Mouse (Mus musculus): ENCODE measurements around the gene Gsto1. TPM values are rescaled to one million over a fixed set of nuclear protein-coding genes. Genes with fewer than 3 reads are reported as not detected.

The Gsto1 gene
- total and polyA plus RNA-seq, 3 experiments = 143 to 461 (median 190) TPM

GRCm38 (mm10) chr19:47881538-47881937 is 26.8 kb downstream of the Gsto1 start:
- 0 out of 4 replicates have a peak, but pooled peaks cover 0 to 3% of the 10 kb centered on the region in 2 experiments for H3K4me1 ChIP-seq (ENCODE audit: control insufficient read depth in 1 of 2, insufficient read depth in 2 of 2, low read length in 2 of 2)
- no peaks in the 10 kb centered on the region for H3K79me2 ChIP-seq (ENCODE audit: control insufficient read depth, insufficient read depth, low read length, poor library complexity)
- no peak for DNase-seq (ENCODE audit: low read depth, low spot score)
- H3K9ac ChIP-seq (ENCODE audit: control insufficient read depth, low read depth, low read length, poor library complexity, severe bottlenecking) = no peak overlapping the region
- peaks cover 0 to 2% of the 10 kb centered on the region in 2 experiments; a peak in 1 of 4 replicates for H3K36me3 ChIP-seq (ENCODE audit: control insufficient read depth in 1 of 2, insufficient read depth in 2 of 2, low read length in 2 of 2)
- peaks cover 0 to 2% of the 10 kb centered on the region in 2 experiments; a peak in 1 of 4 replicates for H3K27me3 ChIP-seq (ENCODE audit: control insufficient read depth in 1 of 2, insufficient read depth in 2 of 2, low read length in 2 of 2)
- no peaks in the 10 kb centered on the region for H3K9me3 ChIP-seq (replicated peaks; ENCODE audit: insufficient read depth, low read length)
- no peak overlapping the region for H3K4me3 ChIP-seq (ENCODE audit: control insufficient read depth in 1 of 2, insufficient read depth in 1 of 2, low read depth in 2 of 2, low read length in 2 of 2)
- TF ChIP-seq CHD2 (IDR thresholded peaks at IDR 0.05; ENCODE audit: low read length) (no peak), EP300 (IDR thresholded peaks at IDR 0.05; ENCODE audit: low read depth in 1 of 2, low read length in 2 of 2) (no peak), JUND (IDR thresholded peaks at IDR 0.05; ENCODE audit: low read depth, low read length) (no peak), TAL1 (IDR thresholded peaks at IDR 0.05; ENCODE audit: low read length) (no peak)
- H3K27ac ChIP-seq (ENCODE audit: control insufficient read depth, low read depth, low read length) = no peak overlapping the region

GRCm38 (mm10) chr19:47882151-47882881 is 27.5 kb downstream of the Gsto1 start:
- peaks cover 0 to 2% of the 10 kb centered on the region in 2 experiments; a peak in 1 of 4 replicates for H3K36me3 ChIP-seq (ENCODE audit: control insufficient read depth in 1 of 2, insufficient read depth in 2 of 2, low read length in 2 of 2)
- H3K4me3 ChIP-seq (ENCODE audit: control insufficient read depth in 1 of 2, insufficient read depth in 1 of 2, low read depth in 2 of 2, low read length in 2 of 2) = no peak overlapping the region
- peaks cover 0 to 2% of the 10 kb centered on the region in 2 experiments; a peak in 1 of 4 replicates for H3K27me3 ChIP-seq (ENCODE audit: control insufficient read depth in 1 of 2, insufficient read depth in 2 of 2, low read length in 2 of 2)
- H3K79me2 ChIP-seq (ENCODE audit: control insufficient read depth, insufficient read depth, low read length, poor library complexity) = no peaks in the 10 kb centered on the region
- peak; percentile 92 for DNase-seq (ENCODE audit: low read depth, low spot score)
- H3K4me1 ChIP-seq (ENCODE audit: control insufficient read depth in 1 of 2, insufficient read depth in 2 of 2, low read length in 2 of 2) = 0 out of 4 replicates have a peak, but pooled peaks cover 0 to 3% of the 10 kb centered on the region in 2 experiments
- no peaks in the 10 kb centered on the region for H3K9me3 ChIP-seq (replicated peaks; ENCODE audit: insufficient read depth, low read length)
- H3K9ac ChIP-seq (ENCODE audit: control insufficient read depth, low read depth, low read length, poor library complexity, severe bottlenecking) = no peak overlapping the region
- TF ChIP-seq SMC3 (IDR thresholded peaks at IDR 0.05; ENCODE audit: low read depth, low read length) (peak; percentile 100), CHD2 (IDR thresholded peaks at IDR 0.05; ENCODE audit: low read length) (no peak), SIN3A (IDR thresholded peaks at IDR 0.05; ENCODE audit: low read length) (peak; percentile 57; the same call in 1 of the 2 replicates), ZC3H11A (IDR thresholded peaks at IDR 0.05; ENCODE audit: low read depth, low read length) (peak; percentile 100), RAD21 (IDR thresholded peaks at IDR 0.05; ENCODE audit: low read depth, low read length) (peak; percentile 99), ELF1 (IDR thresholded peaks at IDR 0.05; ENCODE audit: low read depth, low read length) (0 out of 2 replicates have a peak, but pooled peaks have one; percentile 12), TBP (IDR thresholded peaks at IDR 0.05; ENCODE audit: low read depth, low read length) (no peak), CTCF (IDR thresholded peaks at IDR 0.05 in 2 of 3, conservative IDR thresholded peaks at IDR 0.05 in 1 of 3; ENCODE audit: control insufficient read depth in 1 of 3, insufficient read depth in 1 of 3, low read depth in 2 of 3, low read length in 3 of 3, poor library complexity in 1 of 3, severe bottlenecking in 1 of 3) (peak in 2 of 3 experiments; percentile 98 to 100; a peak in 5 of 6 replicates), POLR2AphosphoS5 (IDR thresholded peaks at IDR 0.05; ENCODE audit: borderline replicate concordance, low read depth, low read length) (no peak), TAL1 (IDR thresholded peaks at IDR 0.05; ENCODE audit: low read length) (no peak)
- H3K27ac ChIP-seq (ENCODE audit: control insufficient read depth, low read depth, low read length) = no peak overlapping the region

- H3K36me3 ChIP-seq (ENCODE audit: control insufficient read depth in 1 of 2, insufficient read depth in 2 of 2, low read length in 2 of 2) = peaks cover 0 to 2% of the 10 kb centered on the region in 2 experiments; a peak in 1 of 4 replicates
- H3K4me1 ChIP-seq (ENCODE audit: control insufficient read depth in 1 of 2, insufficient read depth in 2 of 2, low read length in 2 of 2) = 0 out of 4 replicates have a peak, but pooled peaks cover 0 to 3% of the 10 kb centered on the region in 2 experiments
- peaks cover 0 to 2% of the 10 kb centered on the region in 2 experiments; a peak in 1 of 4 replicates for H3K27me3 ChIP-seq (ENCODE audit: control insufficient read depth in 1 of 2, insufficient read depth in 2 of 2, low read length in 2 of 2)
- no peak for TF ChIP-seq BHLHE40 (IDR thresholded peaks at IDR 0.05; ENCODE audit: borderline replicate concordance, low read depth, low read length)
- no peak for TF ChIP-seq EP300 (IDR thresholded peaks at IDR 0.05; ENCODE audit: low read depth in 1 of 2, low read length in 2 of 2)
- no peak for TF ChIP-seq ZNF384 (IDR thresholded peaks at IDR 0.05; ENCODE audit: low read depth, low read length)
- no peak for TF ChIP-seq USF1 (IDR thresholded peaks at IDR 0.05; ENCODE audit: low read depth, low read length)
- TF ChIP-seq MEF2A (IDR thresholded peaks at IDR 0.05; ENCODE audit: extremely low read depth, insufficient replicate concordance, low read depth, low read length, poor library complexity, severe bottlenecking) = no peak
- no peak for TF ChIP-seq JUND (IDR thresholded peaks at IDR 0.05; ENCODE audit: low read depth, low read length)
- TF ChIP-seq SMC3 (IDR thresholded peaks at IDR 0.05; ENCODE audit: low read depth, low read length) = no peak
- no peak for TF ChIP-seq MAZ (IDR thresholded peaks at IDR 0.05; ENCODE audit: low read depth, low read length)
- no peak for TF ChIP-seq NELFE (IDR thresholded peaks at IDR 0.05; ENCODE audit: low read depth, low read length)
- no peak for TF ChIP-seq GABPA (IDR thresholded peaks at IDR 0.05; ENCODE audit: low read depth, low read length)
- no peak for DNase-seq (ENCODE audit: low read depth, low spot score)
- no peak overlapping the region for H3K9ac ChIP-seq (ENCODE audit: control insufficient read depth, low read depth, low read length, poor library complexity, severe bottlenecking)
- no peak overlapping the region for H3K27ac ChIP-seq (ENCODE audit: control insufficient read depth, low read depth, low read length)
- no peak overlapping the region for H3K4me3 ChIP-seq (ENCODE audit: control insufficient read depth in 1 of 2, insufficient read depth in 1 of 2, low read depth in 2 of 2, low read length in 2 of 2)
- no peaks in the 10 kb centered on the region for H3K79me2 ChIP-seq (ENCODE audit: control insufficient read depth, insufficient read depth, low read length, poor library complexity)
- no peaks in the 10 kb centered on the region for H3K9me3 ChIP-seq (replicated peaks; ENCODE audit: insufficient read depth, low read length)
Measured at GRCm38 (mm10) chr19:47882882-47883254, 28.1 kb downstream of the Gsto1 start.
